Mouse (Mus musculus): ENCODE results near the gene Ern1. TPM values are rescaled to one million over a fixed set of nuclear protein-coding genes. Genes with fewer than 3 reads are reported as not detected.

Ern1 gene
- total RNA-seq, 2 experiments from 2014 or later = 4.9 to 5.9 TPM

DNA sequence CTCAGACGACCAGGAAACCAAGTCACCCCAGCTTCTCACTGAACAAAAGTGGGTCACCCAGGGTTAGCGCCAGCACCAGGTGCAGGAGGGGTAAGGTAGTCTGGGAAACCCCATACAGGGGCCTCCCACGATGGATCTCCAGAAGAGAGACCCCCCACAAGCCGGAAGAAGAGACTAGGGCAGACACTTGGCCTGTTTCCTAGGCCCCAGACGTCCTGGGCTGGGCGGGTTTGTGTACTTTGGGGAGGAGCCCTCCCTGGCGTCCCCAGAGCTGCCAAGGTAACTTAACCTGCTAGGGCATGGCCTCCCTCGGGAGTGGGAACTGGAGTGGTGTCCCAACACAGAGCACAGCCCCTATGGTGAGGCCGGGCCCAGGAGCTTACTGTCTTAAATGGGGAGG, 113.1 kb downstream of the Ern1 start:
- DNase-seq = no peak
- intact Hi-C loops (cut with DNase I; ENCODE audit: low total_unique reads) = no loop called here

DNA sequence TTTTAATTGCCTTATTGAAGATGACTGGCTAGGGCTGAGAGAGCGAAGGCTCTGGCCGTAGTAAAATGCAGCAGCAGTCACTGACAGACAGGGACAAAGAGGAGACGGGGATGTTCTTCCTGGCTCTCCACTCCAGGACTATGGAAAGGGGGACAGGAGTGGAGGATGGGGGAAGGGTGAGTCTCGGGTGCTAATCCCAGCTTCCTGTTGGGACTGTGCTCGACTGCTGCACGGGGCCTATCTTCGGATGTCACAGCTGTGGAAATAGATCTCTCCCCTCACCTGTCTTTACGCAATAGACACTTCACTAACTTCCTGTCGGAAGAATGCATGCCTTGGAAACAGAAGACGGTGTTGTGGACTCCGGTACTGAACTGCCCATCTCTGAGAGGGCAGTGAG, 113.7 kb downstream of the Ern1 start:
- intact Hi-C loops (cut with DNase I; ENCODE audit: low total_unique reads) = no loop called here
- DNase-seq = no peak

DNA sequence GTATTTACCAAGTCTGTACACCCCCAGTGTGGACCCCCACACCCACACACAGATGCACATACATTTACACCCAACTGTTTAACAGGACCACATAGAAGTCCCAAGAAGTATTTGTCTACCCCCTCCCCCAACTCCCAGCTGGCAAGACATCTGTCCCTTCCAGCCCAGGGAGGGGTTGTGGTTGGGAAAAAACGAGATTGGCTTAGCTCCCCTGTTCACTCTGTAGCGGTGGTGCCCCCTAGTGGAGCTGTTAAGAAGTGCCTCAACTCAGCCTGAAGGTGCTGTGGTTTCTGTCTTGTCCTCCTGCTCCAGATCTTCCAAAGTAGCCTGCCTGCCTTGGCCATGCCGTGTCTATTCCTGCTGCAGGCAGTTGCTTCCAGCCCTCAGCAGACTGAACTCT, 121.3 kb downstream of the Ern1 start:
- DNase-seq = peak; percentile 85
- intact Hi-C loops (cut with DNase I; ENCODE audit: low total_unique reads) = loop anchor here (2.0 kb wide), 1 partner anchor 64 kb away; no protein-coding TSS in a partner anchor

DNA sequence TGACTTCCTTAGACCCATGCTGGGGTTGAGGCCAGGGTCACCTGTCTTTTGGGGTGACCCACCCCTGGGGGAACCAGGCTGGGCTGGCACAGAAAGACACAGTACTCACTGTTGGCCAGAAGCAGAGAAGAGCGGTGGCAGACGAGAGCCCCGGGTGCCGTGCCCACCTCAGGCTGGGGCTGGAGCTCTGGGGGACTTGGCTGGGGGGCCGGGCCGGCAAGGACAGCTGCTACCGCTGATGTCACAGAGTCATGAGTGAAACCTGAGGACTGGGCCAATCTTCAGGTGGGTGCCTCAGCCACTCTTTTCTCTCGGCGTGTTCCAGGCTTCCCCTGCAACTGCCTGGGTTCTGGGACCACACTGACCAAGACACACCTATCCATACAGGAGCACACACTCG, 122.3 kb downstream of the Ern1 start, which contains the start of gene Prr29:
Prr29 (plus strand) TSS at position 107 of the 400 bp plus-strand sequence.
- peak; percentile 66 for DNase-seq
- intact Hi-C loops (cut with DNase I; ENCODE audit: low total_unique reads) = no loop called here

DNA sequence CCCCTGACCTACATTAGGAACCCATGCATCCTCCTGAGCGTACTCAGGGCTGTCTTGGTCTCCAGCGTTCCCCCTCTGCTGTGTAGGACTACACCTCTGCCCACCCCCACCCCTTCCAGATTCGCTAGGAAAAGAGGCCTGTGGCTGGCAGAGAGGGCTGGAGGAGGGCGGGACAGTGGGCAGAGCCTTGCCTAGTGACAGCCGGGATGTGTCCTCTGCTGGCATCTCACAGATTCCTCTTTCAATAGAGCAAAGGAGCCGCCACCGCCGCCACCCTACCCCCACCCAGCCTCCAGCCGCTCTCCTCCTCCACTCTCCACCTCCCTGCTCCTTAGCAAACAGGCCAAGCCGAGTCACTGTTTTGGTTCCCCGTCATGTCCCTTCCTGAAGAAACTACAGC, 122.9 kb downstream of the Ern1 start:
- intact Hi-C loops (cut with DNase I; ENCODE audit: low total_unique reads) = no loop called here
- DNase-seq = peak; percentile 75

DNA sequence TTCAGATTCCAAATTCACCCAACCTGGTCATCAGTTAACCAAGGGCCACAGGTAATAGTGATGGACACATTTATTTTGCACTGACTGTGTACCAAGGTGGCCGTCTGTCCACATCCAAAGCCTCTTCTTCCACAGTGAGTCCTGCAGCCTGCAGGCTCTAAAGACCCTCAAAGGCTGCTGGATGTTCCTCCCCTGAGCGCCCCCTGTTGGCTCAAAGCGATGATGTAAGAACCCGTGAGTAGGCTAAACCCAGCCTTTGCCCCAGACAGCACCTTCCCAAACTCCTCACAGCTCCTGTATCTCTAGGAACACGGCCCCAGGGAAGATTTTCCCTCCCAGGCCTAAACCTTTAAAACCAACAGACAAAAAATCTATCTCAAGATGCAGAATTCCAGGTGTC, 128.3 kb downstream of the Ern1 start:
- no peak for DNase-seq
- intact Hi-C loops (cut with DNase I; ENCODE audit: low total_unique reads) = no loop called here

DNA sequence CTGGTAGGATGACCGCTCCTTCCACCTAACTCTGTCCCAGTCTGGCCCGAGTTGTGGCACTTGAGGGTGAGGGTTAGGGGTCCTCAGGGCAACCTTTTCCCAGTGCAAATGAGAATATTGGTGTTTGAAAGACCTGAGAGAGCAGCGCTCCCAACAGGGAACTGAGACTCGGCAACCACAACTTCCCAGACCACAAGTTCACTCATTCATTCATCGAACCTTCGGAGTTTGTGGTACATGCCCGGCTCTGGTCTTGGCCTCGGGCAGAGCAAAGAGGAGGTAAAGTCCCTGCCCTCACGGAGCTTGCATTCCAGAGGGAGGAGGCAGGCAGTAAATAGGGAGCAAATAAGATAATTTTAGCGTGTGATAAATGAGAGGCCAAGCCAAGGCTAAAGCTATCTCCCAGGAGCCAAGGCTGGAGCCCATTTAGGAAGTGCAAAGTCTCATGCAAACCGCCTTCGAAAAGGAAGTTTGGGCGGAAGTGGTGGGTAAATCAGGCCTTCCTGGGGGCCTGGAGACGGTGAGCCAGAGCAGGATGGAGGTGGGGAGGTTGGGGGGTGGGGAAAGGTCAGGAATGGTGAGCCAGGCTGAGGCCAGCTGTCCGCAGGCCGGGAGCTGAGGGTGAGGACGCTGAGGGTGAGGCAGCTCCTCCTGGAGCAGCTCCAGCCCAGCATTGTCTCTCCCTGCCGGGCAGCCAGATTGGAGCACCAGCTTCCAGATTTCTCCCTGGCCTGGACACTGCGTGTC, 132.1 kb downstream of the Ern1 start:
- intact Hi-C loops (cut with DNase I; ENCODE audit: low total_unique reads) = no loop called here
- DNase-seq = peak; percentile 48

DNA sequence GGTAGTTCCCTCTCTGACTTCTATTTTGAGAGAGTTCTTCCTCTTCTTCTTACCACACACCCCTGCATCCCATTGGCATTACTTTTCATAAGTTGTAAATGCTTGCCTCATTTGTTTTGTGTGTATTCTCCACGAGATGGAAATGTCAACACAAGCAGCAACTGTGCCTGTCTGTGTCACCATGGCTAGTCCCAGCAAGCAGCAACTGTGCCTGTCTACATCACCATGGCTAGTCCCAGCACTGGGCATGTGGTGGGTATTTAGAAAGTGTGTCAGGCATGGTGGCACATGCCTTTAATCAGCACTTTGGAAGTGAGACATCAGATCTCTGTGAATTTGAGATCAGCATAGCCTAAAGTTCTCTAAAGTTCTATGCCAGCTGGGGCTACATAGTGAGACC, 133.5 kb downstream of the Ern1 start:
- no peak for DNase-seq
- intact Hi-C loops (cut with DNase I; ENCODE audit: low total_unique reads) = no loop called here

DNA sequence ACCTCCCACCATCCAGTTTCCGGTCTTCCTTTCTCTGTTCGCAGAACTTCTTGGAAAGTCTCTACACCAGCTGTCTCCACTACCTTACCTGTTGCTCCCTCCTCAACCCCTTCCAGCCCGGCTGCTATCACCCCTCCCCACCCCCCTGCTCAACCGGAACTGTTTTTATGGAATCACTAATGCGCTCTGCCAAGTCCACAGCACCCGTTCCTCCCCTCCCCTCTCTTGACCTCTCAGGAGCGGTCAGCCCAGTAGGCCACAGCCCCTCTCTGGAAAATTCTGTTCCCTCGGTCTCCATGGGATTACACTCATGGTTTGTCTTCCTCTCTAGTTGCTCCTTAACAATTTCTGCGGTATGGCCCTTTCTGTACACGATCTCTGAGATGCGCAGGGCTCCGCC, 134.5 kb downstream of the Ern1 start, which contains the start of gene Scn4a:
Scn4a (minus strand) TSS at position 101 of the 400 bp plus-strand sequence.
- intact Hi-C loops (cut with DNase I; ENCODE audit: low total_unique reads) = no loop called here
- DNase-seq = no peak

DNA sequence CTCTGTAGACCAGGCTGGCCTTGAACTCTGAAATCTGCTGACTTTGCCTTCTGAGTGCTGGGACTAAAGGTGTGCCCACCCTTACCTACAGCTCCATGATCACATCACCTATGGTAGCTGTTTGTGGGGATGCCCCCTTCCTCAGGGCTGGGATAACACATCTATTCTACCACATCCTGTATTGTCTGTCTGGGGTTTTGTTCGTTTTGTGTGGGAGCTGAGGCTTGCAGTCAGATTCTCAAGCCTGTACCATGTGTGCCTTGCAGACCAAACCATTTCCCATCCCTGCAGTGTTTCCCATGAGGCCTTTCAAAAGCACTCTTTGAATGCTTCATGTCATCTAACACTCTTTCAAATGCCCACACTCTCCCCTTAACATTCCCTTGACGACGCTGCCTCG, 135.7 kb downstream of the Ern1 start:
- intact Hi-C loops (cut with DNase I; ENCODE audit: low total_unique reads) = no loop called here
- no peak for DNase-seq

DNA sequence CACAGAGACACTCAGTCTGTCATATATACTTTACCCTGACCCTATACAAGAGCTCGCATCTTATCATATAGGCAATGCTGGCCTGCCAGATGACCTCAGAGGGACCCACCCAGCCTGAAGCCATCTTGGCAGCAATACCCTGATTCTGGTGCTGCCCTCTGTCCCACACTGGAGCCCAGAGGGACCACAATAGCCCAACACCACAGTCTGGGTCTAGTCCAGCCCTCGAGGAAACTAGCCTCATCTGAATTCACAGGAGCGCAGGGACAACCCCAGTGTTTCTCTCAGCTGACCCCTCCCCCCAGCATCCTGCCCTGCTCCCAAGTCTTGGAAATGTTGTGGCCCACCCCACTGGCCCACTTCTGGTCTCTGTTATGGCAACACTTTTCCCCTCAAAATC, 136.4 kb downstream of the Ern1 start:
- intact Hi-C loops (cut with DNase I; ENCODE audit: low total_unique reads) = no loop called here
- no peak for DNase-seq

DNA sequence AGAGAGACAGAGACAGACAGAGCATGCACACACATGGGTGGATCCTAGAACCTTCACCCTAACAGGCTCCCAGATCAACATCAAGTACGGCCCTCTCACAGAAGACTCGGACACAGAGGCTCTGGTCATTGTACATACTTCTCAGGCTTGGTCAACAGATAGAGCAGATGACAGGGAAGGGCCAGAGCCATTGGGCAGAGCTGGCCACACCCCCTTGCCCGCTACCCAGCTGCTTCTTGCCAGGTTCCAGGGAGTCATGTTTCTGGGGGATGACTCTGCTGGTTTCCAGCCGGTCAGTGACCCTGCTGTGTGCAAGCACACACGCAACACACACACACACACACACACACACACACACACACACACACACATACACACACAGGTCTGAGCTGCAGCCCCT, 136.8 kb downstream of the Ern1 start:
- DNase-seq = peak; percentile 64
- intact Hi-C loops (cut with DNase I; ENCODE audit: low total_unique reads) = no loop called here

DNA sequence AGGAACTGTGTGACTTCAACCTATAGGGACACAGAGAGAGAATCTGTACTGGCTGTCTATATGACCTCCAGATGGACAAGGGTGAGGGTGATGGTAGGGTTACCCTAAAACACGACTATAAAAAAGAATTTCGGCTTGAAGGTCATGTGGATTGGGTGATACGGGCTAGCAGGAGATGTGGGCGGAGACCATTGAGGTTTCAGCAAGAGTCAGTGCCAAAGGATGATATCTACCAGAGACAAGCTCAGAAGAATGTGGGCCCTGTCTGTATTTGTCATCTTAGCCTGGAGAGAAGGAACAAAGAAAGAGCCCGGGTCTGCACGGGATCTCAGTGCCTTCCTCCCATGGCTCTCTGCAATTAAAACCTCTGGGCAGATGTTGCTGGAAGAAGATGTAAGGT, 137.9 kb downstream of the Ern1 start:
- no peak for DNase-seq
- intact Hi-C loops (cut with DNase I; ENCODE audit: low total_unique reads) = no loop called here

DNA sequence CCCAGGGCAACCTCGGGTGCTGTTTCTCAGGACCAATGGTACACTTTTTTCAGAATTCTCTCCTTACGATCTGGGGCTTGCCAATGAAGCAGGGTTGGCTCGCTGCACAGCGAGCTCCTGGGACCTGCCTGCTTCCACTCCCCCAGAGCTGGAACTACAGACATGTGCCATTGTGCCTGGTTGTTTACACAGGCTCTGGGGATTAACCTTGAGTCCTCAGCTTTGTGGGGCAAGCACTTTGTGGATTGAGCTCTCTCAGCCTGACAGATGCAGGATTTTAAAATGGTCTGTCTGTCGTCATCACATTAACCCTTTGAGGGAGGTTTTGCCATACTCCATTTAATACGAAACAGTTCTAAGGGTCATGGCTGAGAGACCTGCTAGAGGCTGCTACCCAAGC, 142.7 kb downstream of the Ern1 start:
- intact Hi-C loops (cut with DNase I; ENCODE audit: low total_unique reads) = no loop called here
- DNase-seq = no peak

Other genes starting within 250 kb of the Ern1 start
- gene Ftsj3, start 231.8 kb downstream of the Ern1 start, total RNA-seq (2021) = 10 to 100 TPM; 22.0 to 25.0 TPM
- gene Psmc5, start 231.7 kb downstream of the Ern1 start, total RNA-seq (2021) = 100 to 1,000 TPM; 133 to 137 TPM
- gene Smarcd2, start 214.9 kb downstream of the Ern1 start, total RNA-seq (2021) = 10 to 100 TPM; 20.3 to 22.6 TPM
- under 1 TPM; 0.07 to 0.12 TPM for gene Tcam1, start 211.2 kb downstream of the Ern1 start, total RNA-seq (2021)
- gene Gh, start 186.0 kb downstream of the Ern1 start, total RNA-seq (2021) = not detected
- 1 to 10 TPM; 1.0 to 1.1 TPM for gene Cd79b, start 173.1 kb downstream of the Ern1 start, total RNA-seq (2021)
- gene Scn4a, start 134.6 kb downstream of the Ern1 start, total RNA-seq (2021) = 100 to 1,000 TPM; 178 to 181 TPM
- gene Prr29, start 122.4 kb downstream of the Ern1 start, total RNA-seq (2021) = 10 to 100 TPM; 11.8 to 13.1 TPM
- gene Icam2, start 99.8 kb downstream of the Ern1 start, total RNA-seq (2021) = 10 to 100 TPM; 11.7 to 12.2 TPM
- gene Tex2, start 125.6 kb upstream of the Ern1 start, total RNA-seq (2021) = 10 to 100 TPM; 25.2 to 26.5 TPM

All from gastrocnemius, postnatal 14 days (tissue).